Mouse (Mus musculus) midbrain, embryonic 13.5 days (tissue): ENCODE data around the gene Mmaa. TPM values are rescaled to one million over a fixed set of nuclear protein-coding genes. Genes with fewer than 3 reads are reported as not detected.

Experiments used
- polyA plus RNA-seq: library from polyadenylated mRNA; unstranded; fragments of >200 nt; fragmentation: Nextera tagmentation; extraction: Ambion mirVana; gene quantifications from 2 replicates; pipeline ENCODE4 v1.2.1, GENCODE M21; 2015

Mmaa gene
- polyA plus RNA-seq, 1 experiment from 2014 or later, result 17.2 TPM

Other genes starting within 250 kb of the Mmaa start
- not detected in 2 replicates for gene 1700011L22Rik, start 46.4 kb downstream of the Mmaa start, polyA plus RNA-seq
- gene Smad1, start 104.6 kb upstream of the Mmaa start, polyA plus RNA-seq, result 63.2 and 64.6 TPM in 2 replicates